Mouse (Mus musculus) left cerebral cortex, postnatal 4 days (tissue): ENCODE results near the gene Aggf1. TPM values are rescaled to one million over a fixed set of nuclear protein-coding genes. Genes with fewer than 3 reads are reported as not detected.

ENCODE experiments used
- total RNA-seq, 2 experiments: library from RNA; stranded (reverse); gene quantifications; 2 replicates each; pipeline ENCODE4 v1.2.3; 2021

Aggf1 gene
- total RNA-seq, 2 experiments from 2014 or later: 38.1 to 39.8 TPM

Other genes starting within 250 kb of the Aggf1 start
- gene Pde8b, start 125.0 kb downstream of the Aggf1 start, total RNA-seq: 10 to 100 TPM; 25.2 to 32.8 TPM
- 10 to 100 TPM; 17.4 to 20.0 TPM for gene Zbed3, start 51.7 kb downstream of the Aggf1 start, total RNA-seq
- 1 to 10 TPM; 5.7 to 6.5 TPM for gene Crhbp, start 69.6 kb upstream of the Aggf1 start, total RNA-seq
- gene S100z, start 103.4 kb upstream of the Aggf1 start, total RNA-seq: not detected
- gene F2rl1, start 149.9 kb upstream of the Aggf1 start, total RNA-seq: under 1 TPM; 0.14 to 0.24 TPM
- 10 to 100 TPM; 21.2 to 22.8 TPM for gene F2r, start 243.1 kb upstream of the Aggf1 start, total RNA-seq